Mouse (Mus musculus) hindbrain, embryonic 14.5 days (tissue): ENCODE measurements around the gene Efcab5. TPM values are rescaled to one million over a fixed set of nuclear protein-coding genes. Genes with fewer than 3 reads are reported as not detected.

Source experiments
- ATAC-seq: fragments of 200-750 bp; cut with Nextera tagmentation; 2 replicates; pipeline ENCODE4 v1.8.0; 2017; ENCODE audit warnings: moderate number of reproducible peaks, mild to moderate bottlenecking, moderate TSS enrichment, moderate library complexity; ENCODE audit not compliant: low FRiP score
- DNase-seq: peaks from one replicate; pipeline ENCODE4 v3.0.0-alpha.2; 2015; ENCODE audit warnings: low spot score
- H3K27ac ChIP-seq: fragments of 300-500 bp; sonication (generic); 2 replicates; pipeline ENCODE4 v1.5.1; 2014; ENCODE audit warnings: mild to moderate bottlenecking, moderate library complexity
- H3K27me3 ChIP-seq: fragments of 300-500 bp; sonication (generic); 2 replicates; pipeline ENCODE4 v1.6.1; 2014; ENCODE audit warnings: mild to moderate bottlenecking, low read length, mixed read lengths; ENCODE audit not compliant: control insufficient read depth, insufficient read depth
- H3K36me3 ChIP-seq: fragments of 300-500 bp; sonication (generic); replicated peaks from 2 replicates; pipeline ENCODE4 v1.6.1; 2014; ENCODE audit not compliant: control insufficient read depth, insufficient read depth
- H3K4me1 ChIP-seq: fragments of 300-500 bp; sonication (generic); replicated peaks from 2 replicates; pipeline ENCODE4 v1.6.1; 2014; ENCODE audit warnings: antibody characterized with exemption, low read length, mixed read lengths; ENCODE audit not compliant: control insufficient read depth, insufficient read depth
- H3K4me2 ChIP-seq: fragments of 300-500 bp; sonication (generic); replicated peaks from 2 replicates; pipeline ENCODE4 v1.6.1; 2014; ENCODE audit warnings: mild to moderate bottlenecking, moderate library complexity
- H3K4me3 ChIP-seq: fragments of 300-500 bp; sonication (generic); replicated peaks from 2 replicates; pipeline ENCODE4 v1.5.1; 2014; ENCODE audit warnings: mild to moderate bottlenecking, low read length
- H3K9ac ChIP-seq: fragments of 300-500 bp; sonication (generic); 2 replicates; pipeline ENCODE4 v1.6.1; 2014
- H3K9me3 ChIP-seq: fragments of 300-500 bp; sonication (generic); 2 replicates; pipeline ENCODE4 v1.6.1; 2016; ENCODE audit warnings: low read length; ENCODE audit not compliant: control insufficient read depth
- WGBS: fragments of 180-500 bp; shearing (Covaris S2); extraction: QIAGEN DNeasy Blood & Tissue Kit; methylation state at CpG from one replicate; pipeline ENCODE4 v1.1.7; 2014; 5-methylcytosine and 5-hydroxymethylcytosine counted together
- polyA plus RNA-seq: library from polyadenylated mRNA; unstranded; fragments of >200 nt; fragmentation: Nextera tagmentation; extraction: Ambion mirVana; gene quantifications from 2 replicates; pipeline ENCODE4 v1.2.1, GENCODE M21; 2014

The Efcab5 gene
- 0.71 and 1.2 TPM in 2 replicates for polyA plus RNA-seq

DNA sequence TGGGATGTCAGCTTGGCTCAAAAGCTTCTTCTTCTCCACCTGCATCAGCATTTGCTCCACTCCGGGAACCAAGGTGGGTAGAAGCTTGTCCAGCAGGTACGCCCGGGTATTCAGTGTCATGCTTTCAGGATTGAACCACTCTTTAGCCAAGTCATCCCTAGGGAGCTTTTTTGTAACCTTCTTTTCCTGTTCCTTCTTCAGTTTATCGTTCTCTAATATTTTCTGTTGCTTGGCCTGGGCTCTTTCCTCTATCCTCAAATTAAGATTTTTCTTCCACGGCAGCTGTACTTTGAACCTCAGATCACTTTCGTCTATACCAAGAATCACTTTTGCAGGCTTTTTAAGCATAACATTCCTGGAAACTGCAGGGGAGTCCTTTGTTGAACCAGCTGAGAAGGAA, at the start of gene Efcab5:
Gene Efcab5, minus strand, starts transcription at position 101 of the 400 bp plus-strand sequence.
- Histone ChIP-seq H3K4me1 (no peaks in the 10 kb centered on the region), H3K9ac (no peak within 1 kb of the TSS), H3K27me3 (no peaks in the 10 kb centered on the region), H3K4me2 (no peak within 1 kb of the TSS), H3K9me3 (no peaks in the 10 kb centered on the region), H3K27ac (no peak within 1 kb of the TSS), H3K4me3 (no peak within 1 kb of the TSS), H3K36me3 (no peaks in the 10 kb centered on the region)
- ATAC-seq (no peak), DNase-seq (no peak)
- WGBS = 92% methylated on average over 6 of the region's 6 CpGs

DNA sequence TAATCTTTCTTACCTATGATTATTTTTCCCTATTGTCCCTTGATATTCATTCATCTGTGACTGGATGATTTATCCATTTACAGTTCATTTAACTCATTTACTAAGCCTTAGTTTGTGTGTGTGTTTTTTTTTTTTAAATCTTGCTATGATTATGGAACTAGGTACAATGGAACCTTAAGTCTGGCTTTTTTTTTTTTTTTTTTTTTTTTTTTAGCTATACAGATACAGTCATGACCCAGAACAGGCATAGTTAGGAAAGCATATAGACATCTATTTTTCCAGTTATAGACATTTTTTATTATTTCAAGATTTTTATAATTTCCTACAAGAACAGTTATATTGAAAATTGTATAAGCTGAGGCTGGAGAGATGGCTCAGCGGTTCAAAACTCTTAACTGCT, 46.5 kb upstream of the Efcab5 start:
- DNase-seq = no peak
- Histone ChIP-seq H3K9me3 (no peaks in the 10 kb centered on the region), H3K4me1 (no peaks in the 10 kb centered on the region), H3K4me2 (no peak overlapping the region), H3K4me3 (no peak overlapping the region), H3K36me3 (no peaks in the 10 kb centered on the region), H3K9ac (no peak overlapping the region), H3K27ac (no peak overlapping the region), H3K27me3 (no peaks in the 10 kb centered on the region)
- no peak for ATAC-seq
- WGBS = 98% methylated on average over 1 of the region's 1 CpGs

DNA sequence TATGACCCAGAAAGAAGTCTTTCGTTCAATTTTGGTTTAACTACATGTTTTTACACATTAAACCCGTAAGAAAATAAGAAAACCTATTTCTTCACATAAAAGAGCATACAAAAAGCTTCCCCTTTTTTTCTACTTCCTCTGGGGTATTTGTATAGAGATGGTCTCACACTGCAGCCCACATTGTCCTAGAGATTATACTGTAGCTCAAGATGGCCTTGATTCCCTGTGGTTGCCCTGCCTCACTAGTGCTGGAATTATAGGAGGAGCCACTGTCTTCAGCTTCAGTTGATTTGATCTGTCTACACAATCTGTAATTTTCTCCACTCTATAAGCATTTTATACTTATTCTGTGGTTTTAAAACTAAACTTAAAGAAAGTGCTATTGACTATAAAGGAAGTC, 42.7 kb upstream of the Efcab5 start:
- no peaks in the 10 kb centered on the region for H3K4me1 ChIP-seq
- ATAC-seq (no peak), DNase-seq (no peak)
- 95% methylated on average over 2 of the region's 2 CpGs for whole genome bisulfite sequencing
- H3K27ac ChIP-seq = no peak overlapping the region
- H3K9me3 ChIP-seq = no peaks in the 10 kb centered on the region
- no peak overlapping the region for H3K4me3 ChIP-seq
- no peaks in the 10 kb centered on the region for H3K27me3 ChIP-seq
- H3K36me3 ChIP-seq = no peaks in the 10 kb centered on the region
- no peak overlapping the region for H3K9ac ChIP-seq
- no peak overlapping the region for H3K4me2 ChIP-seq

DNA sequence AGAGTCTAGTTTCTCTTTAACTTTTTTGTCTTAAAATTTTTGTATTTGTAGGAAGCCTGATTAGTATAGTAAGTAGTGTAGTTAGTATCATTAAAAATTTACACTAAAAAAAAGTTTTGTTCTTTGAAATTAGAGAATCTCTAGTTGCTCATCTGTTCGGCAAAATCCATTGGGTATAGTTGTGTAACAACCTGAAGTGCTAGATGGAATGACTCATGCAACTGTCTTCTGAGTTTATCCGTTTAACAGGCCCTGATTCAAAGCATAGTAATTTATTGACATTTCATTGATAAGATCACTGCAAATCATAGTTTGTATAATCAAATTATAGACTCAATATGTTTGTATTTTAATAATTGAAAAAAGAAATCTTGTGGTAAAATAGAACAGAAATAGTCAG, 42.0 kb upstream of the Efcab5 start:
- Histone ChIP-seq H3K27ac (no peak overlapping the region), H3K9me3 (no peaks in the 10 kb centered on the region), H3K36me3 (no peaks in the 10 kb centered on the region), H3K9ac (no peak overlapping the region), H3K4me1 (no peaks in the 10 kb centered on the region), H3K4me3 (no peak overlapping the region), H3K4me2 (no peak overlapping the region), H3K27me3 (no peaks in the 10 kb centered on the region)
- DNase-seq = no peak
- 84% methylated on average over 2 of the region's 2 CpGs for whole genome bisulfite sequencing
- no peak for ATAC-seq

DNA sequence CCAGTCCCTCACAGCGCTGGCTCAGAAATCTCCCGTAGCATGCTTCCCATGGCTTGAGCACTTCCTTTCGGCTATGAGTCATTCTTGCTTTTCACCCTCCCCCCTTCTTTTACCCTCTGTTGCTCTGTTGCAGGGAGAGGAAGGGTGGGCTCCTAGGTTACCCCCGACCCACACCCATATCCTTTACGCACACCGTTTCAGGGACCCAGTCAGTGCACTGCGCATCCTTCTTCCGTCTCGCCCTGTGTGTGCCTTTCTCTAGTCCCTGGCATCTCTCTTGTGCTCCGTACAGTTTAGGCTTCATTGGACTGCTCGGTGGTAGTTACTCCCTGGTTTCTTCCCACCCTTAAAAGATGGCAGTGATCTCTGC, 28.0 kb upstream of the Efcab5 start:
- ATAC-seq (peak; percentile 71; the same call in 1 of the 2 replicates), DNase-seq (no peak)
- H3K4me1 ChIP-seq = peaks cover 21% of the 10 kb centered on the region
- H3K36me3 ChIP-seq = no peaks in the 10 kb centered on the region
- peak overlapping the region; percentile 100 for H3K27ac ChIP-seq
- H3K4me2 ChIP-seq = peak overlapping the region; percentile 86
- H3K4me3 ChIP-seq = peak overlapping the region; percentile 93
- H3K27me3 ChIP-seq = no peaks in the 10 kb centered on the region
- peak overlapping the region; percentile 98 for H3K9ac ChIP-seq
- WGBS = 0% methylated on average over 11 of the region's 11 CpGs
- no peaks in the 10 kb centered on the region for H3K9me3 ChIP-seq

DNA sequence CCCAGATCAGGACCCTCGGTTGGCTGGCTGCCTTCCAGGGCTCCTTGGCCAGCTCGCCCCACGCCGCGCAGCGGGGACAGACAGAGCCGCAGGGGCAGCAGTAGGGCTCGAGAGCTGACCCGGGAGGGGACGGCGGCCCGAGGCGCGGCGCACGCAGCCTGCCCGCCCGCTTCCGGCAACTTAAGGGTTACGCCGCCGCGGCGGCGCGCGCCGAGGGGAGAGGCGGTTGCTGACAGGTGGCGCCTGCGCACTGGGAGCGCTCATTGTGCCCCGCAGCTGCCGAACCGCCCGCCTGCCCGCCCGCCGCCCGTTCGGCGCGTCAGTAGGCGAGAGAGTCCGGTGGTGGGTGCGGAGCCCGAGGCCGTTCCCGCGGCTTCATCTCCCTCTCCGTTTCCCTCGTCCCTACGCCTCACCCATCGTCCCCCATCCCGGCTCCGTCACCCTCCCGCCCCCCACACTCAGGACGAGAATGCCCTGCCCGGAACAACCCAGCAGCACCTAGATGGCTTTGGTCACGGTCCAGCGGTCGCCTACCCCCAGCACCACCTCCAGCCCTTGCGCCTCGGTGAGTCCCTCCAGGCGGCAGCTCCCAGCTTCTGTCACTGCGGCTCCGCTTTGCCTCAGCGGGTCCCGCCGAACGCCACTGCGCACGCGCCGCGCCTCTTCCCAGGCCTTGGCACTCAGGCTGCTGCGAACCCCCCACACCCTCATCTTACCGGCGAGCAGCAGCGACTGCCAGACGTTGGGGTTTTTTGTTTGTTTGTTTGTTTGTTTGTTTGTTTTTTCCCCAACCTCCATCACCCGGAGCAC, 27.4 kb upstream of the Efcab5 start, which contains the start of gene Ssh2:
Gene Ssh2, plus strand, starts transcription at position 337 of the 810 bp plus-strand sequence.
- ATAC-seq = peak; percentile 88
- under 1% methylated on average over 75 of the region's 82 CpGs for WGBS
- peak within 1 kb of the TSS; percentile 86 for H3K4me2 ChIP-seq
- no peaks in the 10 kb centered on the region for H3K9me3 ChIP-seq
- peak; percentile 91 for DNase-seq
- H3K27me3 ChIP-seq = no peaks in the 10 kb centered on the region
- H3K9ac ChIP-seq = peak within 1 kb of the TSS; percentile 98
- H3K27ac ChIP-seq = peak within 1 kb of the TSS; percentile 100
- H3K4me3 ChIP-seq = peak within 1 kb of the TSS; percentile 93
- no peaks in the 10 kb centered on the region for H3K36me3 ChIP-seq
- H3K4me1 ChIP-seq = peaks cover 21% of the 10 kb centered on the region

DNA sequence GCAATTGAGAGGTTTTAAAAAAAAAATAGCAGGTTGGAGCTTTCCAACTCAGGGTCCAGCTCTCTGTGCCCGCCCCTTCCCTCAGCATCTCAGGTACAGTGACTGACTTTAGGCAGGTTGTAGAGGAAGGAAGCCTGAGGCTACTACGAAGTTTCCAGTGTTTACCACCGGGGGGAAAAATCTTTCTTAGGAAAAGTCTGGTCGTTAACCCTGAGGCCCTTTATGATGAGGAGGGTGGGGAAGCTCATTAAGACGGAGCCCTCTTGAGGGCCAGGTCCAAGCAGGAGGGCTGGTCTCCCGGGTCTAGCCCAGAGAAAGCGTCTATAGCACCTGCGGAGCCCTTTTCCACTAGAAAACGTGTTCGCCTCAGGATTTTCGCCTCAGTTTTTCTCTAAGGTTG, 26.7 kb upstream of the Efcab5 start:
- ATAC-seq = no peak
- H3K4me1 ChIP-seq = peaks cover 21% of the 10 kb centered on the region
- peak overlapping the region; percentile 98 for H3K9ac ChIP-seq
- WGBS = 3% methylated on average over 11 of the region's 11 CpGs
- H3K4me3 ChIP-seq = peak overlapping the region; percentile 93
- H3K27me3 ChIP-seq = no peaks in the 10 kb centered on the region
- no peak for DNase-seq
- H3K9me3 ChIP-seq = no peaks in the 10 kb centered on the region
- H3K27ac ChIP-seq = peak overlapping the region; percentile 100
- H3K4me2 ChIP-seq = peak overlapping the region; percentile 86
- H3K36me3 ChIP-seq = no peaks in the 10 kb centered on the region

DNA sequence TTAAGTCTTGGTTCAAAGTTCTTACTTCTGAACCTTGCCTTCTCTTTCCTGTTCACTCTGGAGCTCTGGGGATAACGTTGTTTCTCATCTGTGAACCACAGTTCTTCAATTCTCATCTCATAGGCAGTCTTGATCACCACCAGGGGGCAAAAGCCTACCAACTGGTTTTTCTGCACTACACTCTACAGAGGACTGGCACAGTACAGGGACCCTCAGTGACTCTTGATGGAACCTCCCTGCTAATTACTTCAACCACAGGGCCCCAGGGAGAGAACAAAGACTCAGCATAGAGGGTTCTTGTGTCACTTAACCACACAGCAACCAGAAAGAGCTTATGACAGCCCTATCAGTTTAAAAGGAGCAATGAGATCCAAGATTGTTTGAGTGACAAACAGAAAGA, 26.0 kb upstream of the Efcab5 start:
- Histone ChIP-seq H3K9me3 (no peaks in the 10 kb centered on the region), H3K4me1 (peaks cover 21% of the 10 kb centered on the region), H3K4me2 (peak overlapping the region; percentile 86), H3K36me3 (no peaks in the 10 kb centered on the region), H3K27ac (no peak overlapping the region), H3K4me3 (no peak overlapping the region), H3K9ac (no peak overlapping the region), H3K27me3 (no peaks in the 10 kb centered on the region)
- WGBS = 11% methylated on average over 1 of the region's 1 CpGs
- ATAC-seq (no peak), DNase-seq (peak; percentile 72)

DNA sequence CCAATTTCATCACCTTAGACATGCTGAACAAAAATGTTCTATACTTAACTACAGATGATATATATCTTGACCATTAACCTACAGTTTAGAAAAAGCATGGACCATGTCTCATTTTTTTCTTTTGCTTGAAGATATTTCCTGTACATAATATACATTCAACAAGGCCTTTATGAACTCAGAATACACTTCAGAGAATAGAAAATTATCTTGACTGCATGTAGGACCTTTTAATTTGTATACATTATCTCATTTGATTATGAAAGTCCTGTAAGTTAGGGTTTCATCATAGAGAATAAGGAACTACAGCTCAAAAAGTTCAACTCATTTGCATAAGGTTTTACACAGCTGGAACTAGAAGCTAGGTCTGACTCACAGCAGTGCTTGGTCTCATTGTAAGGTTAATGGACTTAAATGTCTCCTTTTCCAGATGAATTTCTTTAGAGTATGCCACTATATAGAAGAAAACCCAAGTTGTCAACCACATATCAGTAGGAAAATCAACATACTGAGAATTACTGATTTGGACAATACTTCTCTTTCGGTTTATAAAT, 25.4 kb upstream of the Efcab5 start:
- 100% methylated on average over 1 of the region's 1 CpGs for WGBS
- Histone ChIP-seq H3K4me3 (no peak overlapping the region), H3K9me3 (no peaks in the 10 kb centered on the region), H3K4me1 (peaks cover 21% of the 10 kb centered on the region), H3K9ac (no peak overlapping the region), H3K27ac (no peak overlapping the region), H3K4me2 (no peak overlapping the region), H3K27me3 (no peaks in the 10 kb centered on the region), H3K36me3 (no peaks in the 10 kb centered on the region)
- DNase-seq = no peak
- no peak for ATAC-seq
